Mouse (Mus musculus) heart, adult 8-10 months (tissue): Measurements from ENCODE around the gene Rara. TPM values are rescaled to one million over a fixed set of nuclear protein-coding genes. Genes with fewer than 3 reads are reported as not detected.
"Not testable (repeated sequence)": the region's sequence is repeated elsewhere in the genome, so short reads cannot be mapped to it uniquely, and the experiment has no call there.

ENCODE experiments used
- DNase-seq: peaks from one replicate; pipeline ENCODE4 v3.0.0; 2022; ENCODE audit warnings: low spot score
- total RNA-seq, 4 experiments: library from RNA; stranded (reverse); gene quantifications; 2 replicates each; pipeline ENCODE4 v1.2.4; 2022

Rara gene
- total RNA-seq, 4 experiments from 2014 or later: 10.8 to 13.5 (median 11.9) TPM

DNA sequence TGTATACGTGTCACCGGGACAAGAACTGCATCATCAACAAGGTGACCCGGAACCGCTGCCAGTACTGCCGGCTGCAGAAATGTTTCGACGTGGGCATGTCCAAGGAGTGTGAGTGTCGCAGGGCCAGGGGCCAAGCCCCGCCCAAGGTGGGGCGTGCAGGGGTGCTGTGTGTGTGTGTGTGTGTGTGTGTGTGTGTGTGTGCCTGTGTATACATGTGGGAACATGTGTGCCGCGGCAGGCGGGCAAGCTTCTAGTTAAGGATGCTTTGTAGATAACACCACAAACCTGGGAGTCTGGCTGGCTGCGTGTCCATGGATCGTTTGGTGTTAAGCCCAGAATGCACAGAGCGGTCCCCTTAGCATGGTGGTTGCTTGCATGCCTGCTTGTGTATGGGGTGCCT is 40.5 kb downstream of the Rara start:
- DNase-seq: no peak

DNA sequence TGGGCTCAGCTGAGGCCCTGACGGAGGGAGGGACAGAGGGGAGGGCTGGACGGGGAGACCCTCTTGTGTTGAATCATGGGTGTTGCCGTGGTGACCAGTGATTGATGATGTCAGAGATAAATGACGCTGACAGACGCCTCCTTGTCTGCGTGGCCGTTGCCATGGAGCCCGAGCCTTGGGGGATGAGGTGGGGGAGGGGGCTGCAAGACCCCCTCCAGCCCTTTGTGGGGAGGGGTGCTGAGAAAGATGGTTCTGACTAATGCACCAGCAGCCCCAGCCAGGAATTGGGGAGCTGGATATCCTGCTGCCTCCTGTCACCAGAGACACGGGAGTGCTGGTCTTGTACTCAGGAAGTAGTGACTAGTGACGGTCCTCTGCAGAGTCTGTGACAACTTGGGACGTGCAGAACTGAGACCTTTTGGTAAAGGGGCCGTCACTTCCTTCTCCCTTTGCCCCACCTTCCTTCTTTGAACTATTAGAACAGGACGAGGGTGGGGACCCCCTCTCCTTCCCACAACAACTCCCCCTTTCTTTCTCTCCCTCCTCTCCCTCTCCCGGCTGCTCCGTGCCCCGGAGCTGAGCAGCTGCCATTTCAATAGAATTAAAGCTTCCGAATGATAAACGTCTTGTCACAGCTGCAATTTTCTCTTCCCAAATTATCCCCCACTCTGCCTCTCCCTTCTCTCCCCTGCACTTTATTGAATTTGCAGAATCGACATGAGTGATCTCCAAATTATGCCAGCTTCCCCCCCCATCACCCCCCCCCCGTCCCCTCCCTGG is 41.3 kb downstream of the Rara start:
- no peak for DNase-seq

DNA sequence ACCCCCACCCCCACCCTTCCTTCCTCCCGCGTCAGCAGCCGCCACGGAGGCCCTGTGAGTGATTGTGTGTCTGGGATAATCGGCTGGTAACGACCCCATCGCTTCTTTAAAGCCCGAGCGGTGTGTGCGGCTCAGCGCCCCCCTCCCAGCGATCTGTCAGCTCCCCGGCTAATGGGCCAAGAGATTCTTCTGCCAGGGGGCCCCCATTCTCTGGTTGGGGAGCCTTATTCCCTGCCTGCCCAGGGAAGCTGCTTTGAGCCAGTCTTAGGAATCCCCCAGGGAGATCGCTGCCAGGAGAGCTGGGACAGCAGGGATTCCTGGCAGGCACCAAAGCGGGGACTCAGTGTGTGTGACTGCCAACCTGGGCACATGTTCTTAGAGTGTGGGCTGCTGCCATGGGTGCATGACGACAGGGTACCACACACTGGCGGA is 41.9 kb downstream of the Rara start:
- no peak for DNase-seq

DNA sequence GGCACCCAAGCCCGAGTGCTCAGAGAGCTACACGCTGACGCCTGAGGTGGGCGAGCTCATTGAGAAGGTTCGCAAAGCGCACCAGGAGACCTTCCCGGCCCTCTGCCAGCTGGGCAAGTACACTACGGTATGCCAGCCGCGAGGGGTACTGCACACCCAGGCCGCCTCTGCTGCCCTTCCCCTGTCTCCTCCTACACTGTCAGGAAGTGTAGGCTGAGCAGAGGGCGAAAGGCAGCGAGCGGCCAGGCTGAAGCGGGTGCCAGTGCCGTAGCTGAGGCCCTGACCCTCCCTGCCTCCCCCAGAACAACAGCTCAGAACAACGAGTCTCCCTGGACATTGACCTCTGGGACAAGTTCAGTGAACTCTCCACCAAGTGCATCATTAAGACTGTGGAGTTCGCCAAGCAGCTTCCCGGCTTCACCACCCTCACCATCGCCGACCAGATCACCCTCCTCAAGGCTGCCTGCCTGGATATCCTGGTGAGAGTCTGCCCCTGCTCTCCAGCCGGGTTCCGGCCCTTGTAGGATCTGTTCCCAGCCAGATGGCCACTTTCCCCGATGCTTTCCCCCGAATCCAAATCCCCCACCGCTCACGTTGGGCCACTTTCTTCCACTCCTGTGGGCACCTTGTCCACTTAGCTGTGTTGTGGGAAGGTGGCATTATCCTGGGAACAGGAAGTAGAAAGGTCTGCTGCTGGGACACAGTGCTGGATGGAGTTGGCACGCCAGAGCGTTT is 42.7 kb downstream of the Rara start:
- DNase-seq: no peak

DNA sequence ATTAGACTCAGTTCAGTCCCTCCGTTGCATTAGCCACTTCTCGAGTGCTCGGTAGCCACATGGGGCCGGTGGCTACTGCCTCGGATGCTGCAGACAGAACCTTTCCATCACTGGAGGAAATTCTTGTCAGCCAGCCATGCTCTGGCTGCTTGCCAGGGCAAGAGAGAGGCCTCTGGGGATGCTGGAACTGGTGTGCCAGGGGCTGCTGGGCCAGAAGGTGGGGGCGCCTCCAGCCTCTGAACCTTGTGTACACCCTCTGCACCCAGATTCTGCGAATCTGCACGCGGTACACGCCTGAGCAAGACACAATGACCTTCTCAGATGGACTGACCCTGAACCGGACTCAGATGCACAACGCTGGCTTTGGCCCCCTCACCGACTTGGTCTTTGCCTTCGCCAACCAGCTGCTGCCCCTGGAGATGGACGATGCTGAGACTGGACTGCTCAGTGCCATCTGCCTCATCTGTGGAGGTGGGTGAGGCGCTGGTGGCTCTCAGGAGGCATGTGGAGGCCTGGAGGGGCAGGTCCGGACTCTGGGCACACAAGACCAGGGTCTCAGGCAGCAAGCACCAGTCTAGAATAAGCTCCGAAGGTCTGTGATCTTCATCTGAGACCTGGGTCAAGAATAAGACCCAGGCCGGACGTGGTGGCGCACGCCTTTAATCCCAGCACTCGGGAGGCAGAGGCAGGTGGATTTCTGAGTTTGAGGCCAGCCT is 43.9 kb downstream of the Rara start:
- no peak for DNase-seq

DNA sequence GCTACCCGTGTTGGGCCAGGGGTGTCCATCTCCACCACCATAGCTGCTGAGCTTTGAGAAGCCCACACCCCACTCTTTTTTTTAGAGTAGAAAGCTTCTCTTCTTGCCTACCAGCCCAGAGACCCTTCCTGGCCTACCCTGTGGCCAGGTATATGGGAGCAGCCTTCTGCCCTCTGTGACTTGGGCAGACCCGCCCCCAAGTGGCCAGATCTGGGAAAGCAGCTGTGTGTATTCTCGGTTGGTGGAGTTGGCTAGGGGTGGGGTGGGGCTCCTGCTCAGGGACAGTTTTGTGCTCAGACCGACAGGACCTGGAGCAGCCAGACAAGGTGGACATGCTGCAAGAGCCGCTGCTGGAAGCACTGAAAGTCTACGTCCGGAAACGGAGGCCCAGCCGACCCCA is 44.6 kb downstream of the Rara start:
- DNase-seq: peak; percentile 86

DNA sequence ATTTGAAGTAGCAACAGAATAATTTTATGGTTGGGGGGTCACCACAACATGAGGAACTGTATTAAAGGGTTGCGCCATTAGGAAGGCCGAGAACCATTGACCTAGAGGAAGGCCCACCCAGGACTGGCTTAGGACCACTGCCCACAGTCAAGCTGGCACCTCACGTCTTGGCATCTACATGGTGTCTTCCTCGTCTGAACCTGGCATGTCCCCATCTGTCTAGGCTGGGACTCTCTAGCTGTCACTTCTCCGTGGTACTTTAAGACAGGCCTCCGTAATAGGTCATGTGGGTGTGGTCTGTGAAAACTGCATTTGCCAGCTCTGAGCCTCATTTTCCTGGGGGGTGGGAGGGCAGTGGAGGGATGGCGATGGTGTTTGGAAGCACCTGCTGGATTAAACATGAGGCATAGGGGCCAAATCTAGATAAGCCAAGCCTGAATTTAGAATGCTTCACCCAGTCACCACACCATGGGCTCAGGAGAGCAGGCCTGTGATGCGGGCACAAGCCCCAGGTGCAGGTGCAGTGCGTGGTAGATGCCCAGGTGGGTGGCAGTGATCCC is 45.3 kb downstream of the Rara start:
- DNase-seq: no peak

DNA sequence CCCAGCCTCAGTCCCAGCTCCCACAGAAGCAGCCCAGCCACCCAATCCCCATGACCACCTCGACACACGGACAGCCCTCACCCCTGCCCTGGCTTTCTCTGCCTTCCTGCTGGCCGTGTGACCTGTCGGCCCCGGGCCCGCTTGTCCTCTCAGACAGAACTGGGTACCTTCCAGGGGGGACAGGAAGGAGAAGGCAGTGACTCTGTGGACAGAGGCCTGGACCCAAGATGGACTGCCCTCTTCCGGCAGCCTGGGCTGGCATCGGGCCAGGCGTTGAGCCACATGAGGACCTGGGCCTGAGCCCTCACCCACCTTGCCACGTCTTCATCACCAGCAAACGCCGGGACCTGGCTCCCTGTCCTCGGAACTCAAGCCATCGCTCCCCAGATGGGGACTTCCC is 46.0 kb downstream of the Rara start:
- DNase-seq: no peak

DNA sequence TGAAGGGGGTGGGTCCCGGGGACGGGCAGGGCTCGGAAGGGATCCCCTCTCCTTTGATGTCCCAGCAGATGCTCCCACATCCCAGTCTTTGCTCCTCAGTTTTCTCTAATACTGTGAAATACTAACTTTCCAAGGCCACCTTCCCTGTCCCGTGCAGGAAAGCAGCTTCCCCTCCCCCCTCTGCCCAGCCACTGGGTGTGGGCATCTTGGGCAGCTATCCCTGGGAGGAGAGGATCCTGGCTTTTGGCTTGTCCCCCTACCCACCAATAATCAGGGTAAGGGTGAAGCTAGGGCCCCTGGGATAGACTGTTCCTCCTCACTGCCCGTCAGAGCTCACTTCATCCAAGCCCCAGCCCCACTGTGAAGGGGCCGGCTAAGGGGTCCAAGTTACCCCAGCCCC is 46.6 kb downstream of the Rara start:
- no peak for DNase-seq

DNA sequence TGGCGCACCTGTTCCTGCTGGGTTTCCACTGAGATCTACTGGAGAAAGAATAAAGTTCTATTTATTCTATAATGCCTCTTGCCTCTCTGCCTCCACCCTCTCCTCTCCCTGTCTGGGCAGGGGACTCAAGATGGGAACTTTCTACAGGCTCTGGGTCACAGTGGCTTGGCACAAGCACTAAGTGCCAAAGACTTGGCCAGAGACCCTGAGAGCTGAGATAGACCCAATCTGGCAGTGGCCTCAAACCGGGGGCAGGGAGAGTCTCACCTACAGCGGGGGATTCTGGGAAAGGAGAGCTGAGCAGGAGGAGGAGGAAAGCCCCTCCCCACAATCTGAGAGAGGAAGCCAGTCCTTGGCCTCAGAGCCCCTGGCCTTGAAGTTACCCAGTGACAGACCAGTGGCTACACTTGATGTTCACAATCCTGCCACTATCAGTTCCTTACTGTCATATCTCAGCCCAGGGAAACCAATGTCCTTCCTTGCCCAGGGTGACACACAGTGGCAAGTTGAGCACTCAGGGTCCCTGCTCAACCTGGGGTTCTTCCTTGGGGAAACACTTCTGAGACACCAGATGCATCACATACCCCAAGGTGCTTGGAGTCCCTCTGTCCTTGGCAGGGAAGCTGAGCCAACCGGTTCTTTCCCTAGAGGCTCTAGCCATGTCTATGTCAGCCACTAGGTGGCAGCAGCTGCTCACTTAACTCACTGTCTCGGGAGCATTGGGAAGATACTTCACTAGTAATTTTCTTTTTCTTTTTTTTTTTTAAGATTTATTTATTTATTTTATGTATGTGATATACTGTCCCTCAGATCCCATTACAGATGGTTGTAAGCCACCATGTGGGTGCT is 47.5 kb downstream of the Rara start:
- DNase-seq: no peak

DNA sequence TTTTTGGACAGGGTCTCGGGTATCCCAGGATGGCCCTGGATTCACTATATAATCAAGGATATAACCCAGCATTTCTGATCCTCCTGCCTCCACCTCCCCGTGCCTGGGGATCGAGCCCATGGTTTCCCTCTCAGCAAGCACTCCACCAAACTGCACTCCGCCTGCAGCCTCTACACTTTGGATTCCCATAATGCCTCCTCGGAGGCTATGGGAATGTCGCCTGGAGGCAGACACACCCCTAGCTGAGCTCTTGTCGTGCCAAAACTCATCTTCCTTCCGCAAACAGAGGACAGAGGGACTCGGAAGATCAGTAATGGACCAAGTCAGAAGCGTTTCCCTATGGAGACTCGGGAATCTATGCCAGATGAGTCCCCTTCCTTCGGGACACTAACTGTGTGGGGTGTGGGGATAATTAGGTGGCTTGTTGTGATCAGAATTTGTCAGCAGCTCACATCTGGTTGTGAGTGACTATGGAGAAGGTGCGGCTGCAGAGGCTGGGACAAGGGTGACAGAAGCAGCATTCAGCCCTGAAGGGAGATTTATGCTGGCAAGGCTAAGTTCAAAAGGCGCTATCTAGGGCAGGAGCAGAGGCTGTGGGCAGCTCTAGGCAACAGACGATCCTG is 51.0 kb downstream of the Rara start:
- DNase-seq: no peak

DNA sequence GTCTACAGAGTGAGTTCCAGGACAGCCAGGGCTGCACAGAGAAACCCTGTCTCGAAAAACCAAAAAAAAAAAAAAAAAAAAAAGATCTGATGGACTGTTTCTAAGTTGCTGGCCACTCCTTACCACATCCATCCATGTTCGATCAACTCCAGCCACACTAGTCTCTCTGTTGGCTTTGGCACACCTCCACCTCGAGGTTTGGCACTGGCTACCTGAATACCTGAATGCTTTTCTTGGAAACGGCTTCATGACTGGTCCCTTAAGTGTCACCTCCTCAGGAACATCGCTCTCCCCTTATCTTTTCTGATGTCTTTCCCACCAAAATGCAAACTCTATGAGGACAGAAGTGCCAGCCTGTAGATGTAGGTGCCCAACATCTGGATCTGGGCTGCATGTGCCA is 51.7 kb downstream of the Rara start:
- DNase-seq: no peak

DNA sequence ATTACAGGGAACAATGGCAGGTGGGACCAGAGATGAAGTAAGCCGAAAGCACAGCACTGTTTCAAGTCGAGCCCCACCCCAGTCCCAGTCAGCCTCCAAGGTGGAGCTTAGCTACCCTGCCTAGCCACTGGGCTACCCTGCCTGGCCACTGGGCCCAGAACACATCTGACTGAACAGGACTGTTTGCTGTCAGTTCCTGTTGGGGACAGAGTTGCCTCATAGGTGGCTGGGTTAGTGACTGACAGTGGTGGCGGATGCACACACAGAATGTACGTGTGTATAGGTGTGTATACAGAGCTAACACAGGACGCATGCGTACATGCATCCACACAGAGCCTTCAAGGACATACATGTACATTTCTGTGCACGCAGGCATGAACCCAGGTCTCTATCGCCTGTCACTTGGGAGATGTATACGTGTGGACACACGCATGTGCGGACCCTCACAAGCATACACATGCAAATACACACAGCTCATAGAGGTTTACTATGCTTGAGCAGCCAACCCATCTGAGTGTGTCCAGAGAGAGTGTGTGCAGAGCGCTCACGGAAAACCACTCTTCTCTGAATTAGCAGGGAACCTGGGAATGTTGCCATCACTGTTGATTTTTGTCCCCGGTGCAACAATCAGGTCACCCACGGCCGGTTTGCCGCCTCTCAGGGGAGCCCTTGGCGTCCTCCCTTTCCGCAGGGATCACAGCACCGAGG is 53.8 kb downstream of the Rara start:
- no peak for DNase-seq

DNA sequence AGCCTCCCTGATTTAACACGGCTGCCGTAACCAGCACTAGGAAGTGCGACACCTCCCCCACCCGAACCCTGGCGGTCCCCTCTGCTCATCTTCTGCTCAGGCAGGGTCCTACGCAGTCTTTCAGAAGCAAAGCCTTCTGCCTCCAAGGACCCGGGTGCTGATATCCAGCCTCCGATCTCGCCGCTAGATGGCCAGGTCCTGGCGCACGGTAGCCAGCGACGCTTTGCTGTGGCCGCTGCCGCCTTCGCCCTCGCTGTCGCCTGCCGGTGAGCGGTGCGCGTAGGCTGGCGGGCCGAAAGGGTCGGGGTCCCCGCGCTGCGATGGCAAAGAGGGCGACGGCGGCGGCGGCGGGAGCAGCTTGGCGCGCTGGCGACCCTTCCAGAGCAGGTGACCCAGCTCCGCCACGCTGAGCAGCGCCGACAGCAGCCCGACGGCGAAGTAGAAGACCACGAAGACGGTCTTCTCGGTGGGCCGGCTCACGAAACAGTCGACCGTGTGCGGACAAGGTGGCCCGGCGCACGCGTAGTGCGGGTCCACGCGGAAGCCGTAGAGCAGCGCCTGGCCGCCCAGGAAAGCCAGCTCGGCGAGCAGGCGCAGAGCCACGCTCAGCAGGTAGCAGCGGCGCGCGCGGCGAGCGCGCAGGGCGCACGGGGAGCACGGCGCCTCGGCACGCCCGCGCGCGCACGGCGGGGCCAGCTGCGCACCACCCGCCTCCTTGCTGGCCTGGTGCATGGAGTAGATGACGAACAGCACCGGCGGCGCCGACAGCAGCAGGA is 54.6 kb downstream of the Rara start:
- DNase-seq: no peak

DNA sequence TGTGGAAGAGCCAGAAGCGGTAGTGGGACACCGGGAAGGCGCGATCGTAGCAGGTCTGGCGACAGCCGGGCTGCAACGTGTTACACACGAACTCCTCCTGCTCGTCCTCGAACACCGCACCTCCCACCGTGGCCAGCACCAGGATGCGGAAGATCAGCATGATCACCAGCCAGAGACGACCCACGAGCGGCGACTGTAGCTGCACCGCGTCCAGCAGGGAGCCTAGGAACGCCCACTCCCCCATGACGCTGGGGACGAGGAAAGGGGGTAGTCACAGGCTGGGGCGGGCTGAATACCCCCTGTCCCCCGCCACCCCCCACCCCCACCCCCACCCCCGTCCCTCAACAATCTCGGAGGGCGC is 55.1 kb downstream of the Rara start, which contains the start of gene Gjd3:
TSS of gene Gjd3 (minus strand) at position 244 of the 361 bp plus-strand sequence.
- DNase-seq: no peak

DNA sequence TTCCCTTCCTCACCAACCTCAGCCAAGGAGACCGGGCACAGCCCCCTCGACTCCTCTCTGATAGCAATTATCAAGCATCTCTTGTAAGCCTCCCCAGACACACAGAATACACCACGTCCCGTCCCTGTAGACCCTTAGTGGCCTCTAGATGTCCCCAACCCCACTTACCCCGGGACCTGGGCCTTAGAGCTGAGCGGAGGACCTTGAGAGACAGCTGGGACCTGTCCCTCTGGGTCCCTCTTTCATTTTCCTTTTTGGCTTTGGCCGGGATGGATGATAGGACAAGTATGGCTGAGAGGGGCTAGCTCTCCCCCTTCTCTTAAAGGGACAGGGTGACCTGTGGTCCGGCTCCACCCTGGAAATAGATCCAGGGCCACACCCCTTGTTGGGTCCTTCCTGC is 55.9 kb downstream of the Rara start:
- no peak for DNase-seq

DNA sequence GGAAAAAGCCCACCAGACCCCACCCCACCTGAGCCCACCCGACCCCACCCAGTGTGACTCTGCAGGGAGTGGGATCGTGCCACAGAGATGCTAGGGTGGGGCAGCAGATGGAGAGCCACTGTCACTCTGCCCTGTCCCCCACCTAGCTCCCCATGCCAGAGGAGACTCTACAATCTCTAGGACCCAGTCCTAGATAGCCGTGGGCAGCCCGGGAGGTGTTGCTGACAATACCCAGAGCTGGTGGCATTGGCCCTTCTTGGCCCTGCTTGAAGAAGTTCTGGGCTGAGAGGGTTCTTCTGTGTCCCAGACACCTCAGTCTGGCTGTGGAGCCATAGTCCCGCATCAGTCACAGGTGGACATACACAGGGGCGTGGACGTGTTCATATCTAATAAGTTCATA is 57.9 kb downstream of the Rara start:
- DNase-seq: no peak

DNA sequence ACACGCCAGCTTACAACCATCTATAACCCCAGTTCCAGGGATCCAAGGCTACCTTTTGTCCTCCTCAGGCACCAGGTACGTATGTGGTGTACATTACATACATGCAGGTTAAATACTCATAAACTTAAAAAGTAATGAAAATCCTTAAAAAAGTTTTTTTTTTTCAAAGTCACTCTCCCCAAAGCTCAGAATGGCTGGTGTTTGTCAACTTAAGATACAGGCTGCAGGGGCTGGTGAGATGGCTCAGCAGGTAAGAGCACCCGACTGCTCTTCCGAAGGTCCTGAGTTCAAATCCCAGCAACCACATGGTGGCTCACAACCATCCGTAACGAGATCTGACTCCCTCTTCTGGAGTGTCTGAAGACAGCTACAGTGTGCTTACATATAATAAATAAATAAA is 60.6 kb downstream of the Rara start:
- not testable (repeated sequence) for DNase-seq

DNA sequence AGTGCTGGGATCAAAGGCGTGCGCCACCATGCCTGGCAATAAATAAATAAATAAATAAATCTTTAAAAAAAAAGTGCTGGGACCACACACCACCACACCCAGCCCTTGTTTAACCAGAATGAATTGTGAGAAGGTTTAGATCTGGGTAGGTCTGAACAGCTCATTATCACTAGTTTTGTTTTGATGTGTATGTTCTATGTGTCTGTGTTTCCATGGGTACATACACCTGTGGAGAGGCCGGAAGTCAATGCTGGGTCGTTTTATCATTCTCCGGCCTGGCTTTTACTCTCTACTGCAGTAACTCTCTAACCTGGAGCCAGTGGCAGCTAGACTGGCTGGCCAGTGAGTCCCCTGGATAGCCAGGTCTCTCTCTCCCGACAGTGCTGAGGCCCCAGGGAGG is 63.2 kb downstream of the Rara start:
- DNase-seq: no peak
